Mouse (Mus musculus) midbrain, embryonic 16.5 days (tissue): Measurements from ENCODE around the gene Lctl. TPM values are rescaled to one million over a fixed set of nuclear protein-coding genes. Genes with fewer than 3 reads are reported as not detected.
A peak's percentile ranks its signal among the peaks of the same experiment; 100 is the strongest.

ENCODE experiments used
- ATAC-seq: fragments of 200-750 bp; cut with Nextera tagmentation; 2 replicates; pipeline ENCODE4 v1.8.0; 2017; ENCODE audit warnings: moderate TSS enrichment
- H3K27ac ChIP-seq: fragments of 300-500 bp; sonication (generic); 2 replicates; pipeline ENCODE4 v1.5.1; 2014; ENCODE audit warnings: mild to moderate bottlenecking, low read length, mixed read lengths
- H3K27me3 ChIP-seq: fragments of 300-500 bp; sonication (generic); 2 replicates; pipeline ENCODE4 v1.6.1; 2014; ENCODE audit warnings: low read depth, low read length, mixed read lengths; ENCODE audit not compliant: control insufficient read depth, insufficient read depth
- H3K36me3 ChIP-seq: fragments of 300-500 bp; sonication (generic); 2 replicates; pipeline ENCODE4 v1.6.1; 2014; ENCODE audit warnings: mild to moderate bottlenecking, low read length, moderate library complexity, mixed read lengths; ENCODE audit not compliant: control insufficient read depth, insufficient read depth
- H3K4me1 ChIP-seq: fragments of 300-500 bp; sonication (generic); 2 replicates; pipeline ENCODE4 v1.6.1; 2014; ENCODE audit warnings: mild to moderate bottlenecking, low read length, mixed read lengths; ENCODE audit not compliant: control insufficient read depth, insufficient read depth
- H3K4me2 ChIP-seq: fragments of 300-500 bp; sonication (generic); 2 replicates; pipeline ENCODE4 v1.6.1; 2014; ENCODE audit warnings: mild to moderate bottlenecking, low read length, mixed read lengths
- H3K4me3 ChIP-seq: fragments of 300-500 bp; sonication (generic); 2 replicates; pipeline ENCODE4 v1.5.1; 2014; ENCODE audit warnings: low read depth, mild to moderate bottlenecking, low read length, moderate library complexity, mixed read lengths
- H3K9ac ChIP-seq: fragments of 300-500 bp; sonication (generic); 2 replicates; pipeline ENCODE4 v1.6.1; 2014; ENCODE audit warnings: low read depth, low read length, mixed read lengths
- H3K9me3 ChIP-seq: fragments of 300-500 bp; sonication (generic); replicated peaks from 2 replicates; pipeline ENCODE4 v1.6.1; 2014; ENCODE audit warnings: mild to moderate bottlenecking, low read length, mixed read lengths; ENCODE audit not compliant: control insufficient read depth, poor library complexity, severe bottlenecking
- WGBS: fragments of 180-500 bp; shearing (Covaris S2); extraction: QIAGEN DNeasy Blood & Tissue Kit; methylation state at CpG from one replicate; pipeline ENCODE4 v1.1.7; 2014; 5-methylcytosine and 5-hydroxymethylcytosine counted together
- polyA plus RNA-seq: library from polyadenylated mRNA; unstranded; fragments of >200 nt; fragmentation: Nextera tagmentation; extraction: Ambion mirVana; gene quantifications from 2 replicates; pipeline ENCODE4 v1.2.1, GENCODE M21; 2015

The Lctl gene
- polyA plus RNA-seq, 1 experiment from 2014 or later = not detected

- Histone ChIP-seq H3K9ac (no peak overlapping the region), H3K36me3 (no peaks in the 10 kb centered on the region), H3K4me3 (peak overlapping the region; percentile 37; the same call in 1 of the 2 replicates), H3K9me3 (no peaks in the 10 kb centered on the region), H3K4me2 (peak overlapping the region; percentile 74), H3K27me3 (peaks cover 14% of the 10 kb centered on the region), H3K27ac (no peak overlapping the region), H3K4me1 (peaks cover 8% of the 10 kb centered on the region)
- WGBS = 40% methylated on average over 7 of the region's 7 CpGs
- ATAC-seq = no peak
Observed at GRCm38 (mm10) chr9:64084231-64084630, 32.7 kb upstream of the Lctl start.

- Histone ChIP-seq H3K36me3 (no peaks in the 10 kb centered on the region), H3K4me1 (peaks cover 8% of the 10 kb centered on the region), H3K4me3 (peak overlapping the region; percentile 37), H3K9me3 (no peaks in the 10 kb centered on the region), H3K4me2 (peak overlapping the region; percentile 74), H3K9ac (peak overlapping the region; percentile 60), H3K27ac (no peak overlapping the region), H3K27me3 (peaks cover 14% of the 10 kb centered on the region)
- ATAC-seq = 0 out of 2 replicates have a peak, but pooled peaks have one; percentile 39
- under 1% methylated on average over 48 of the region's 49 CpGs for WGBS
Observed at GRCm38 (mm10) chr9:64084661-64085399, 32.1 kb upstream of the Lctl start.

- Histone ChIP-seq H3K4me1 (peaks cover 8% of the 10 kb centered on the region), H3K9ac (no peak overlapping the region), H3K9me3 (no peaks in the 10 kb centered on the region), H3K27me3 (peaks cover 14% of the 10 kb centered on the region), H3K27ac (no peak overlapping the region), H3K4me3 (no peak overlapping the region), H3K4me2 (no peak overlapping the region), H3K36me3 (no peaks in the 10 kb centered on the region)
- 60% methylated on average over 2 of the region's 2 CpGs for WGBS
- ATAC-seq = no peak
Observed at GRCm38 (mm10) chr9:64085976-64086375, 31.0 kb upstream of the Lctl start.

GRCm38 (mm10) chr9:64086543-64086942 lies 30.4 kb upstream of the Lctl start:
- H3K27ac ChIP-seq = no peak overlapping the region
- ATAC-seq = no peak
- no peaks in the 10 kb centered on the region for H3K36me3 ChIP-seq

GRCm38 (mm10) chr9:64087461-64088235 lies 29.3 kb upstream of the Lctl start:
- Histone ChIP-seq H3K27me3 (peaks cover 14% of the 10 kb centered on the region), H3K4me2 (no peak overlapping the region), H3K36me3 (no peaks in the 10 kb centered on the region), H3K4me1 (peaks cover 8% of the 10 kb centered on the region), H3K9ac (no peak overlapping the region), H3K9me3 (no peaks in the 10 kb centered on the region), H3K4me3 (no peak overlapping the region), H3K27ac (no peak overlapping the region)
- ATAC-seq = no peak
- 44% methylated on average over 5 of the region's 5 CpGs for whole genome bisulfite sequencing

More at GRCm38 (mm10) chr9:64086543-64086942, 30.4 kb upstream of the Lctl start:
- no peak overlapping the region for H3K9ac ChIP-seq
- H3K27me3 ChIP-seq = peaks cover 14% of the 10 kb centered on the region
- H3K9me3 ChIP-seq = no peaks in the 10 kb centered on the region
- H3K4me2 ChIP-seq = no peak overlapping the region
- H3K4me3 ChIP-seq = no peak overlapping the region
- WGBS = 82% methylated on average over 6 of the region's 6 CpGs
- H3K4me1 ChIP-seq = peaks cover 8% of the 10 kb centered on the region

- no peak for ATAC-seq
- Histone ChIP-seq H3K27ac (no peak overlapping the region), H3K9me3 (no peaks in the 10 kb centered on the region), H3K36me3 (no peaks in the 10 kb centered on the region), H3K9ac (no peak overlapping the region), H3K4me3 (no peak overlapping the region), H3K4me2 (no peak overlapping the region), H3K4me1 (peaks cover 8% of the 10 kb centered on the region), H3K27me3 (peaks cover 12% of the 10 kb centered on the region)
- 92% methylated on average over 7 of the region's 7 CpGs for WGBS
Observed at GRCm38 (mm10) chr9:64088346-64088745, 28.6 kb upstream of the Lctl start.

- Histone ChIP-seq H3K9me3 (no peaks in the 10 kb centered on the region), H3K4me2 (no peak overlapping the region), H3K4me1 (peaks cover 8% of the 10 kb centered on the region), H3K4me3 (no peak overlapping the region), H3K27me3 (peaks cover 8% of the 10 kb centered on the region; the same call in 1 of the 2 replicates), H3K9ac (no peak overlapping the region), H3K27ac (no peak overlapping the region), H3K36me3 (no peaks in the 10 kb centered on the region)
- WGBS = 67% methylated on average over 12 of the region's 12 CpGs
- ATAC-seq = peak; percentile 21; the same call in 1 of the 2 replicates
Observed at GRCm38 (mm10) chr9:64089004-64089403, 27.9 kb upstream of the Lctl start.

- Histone ChIP-seq H3K4me3 (no peak overlapping the region), H3K36me3 (no peaks in the 10 kb centered on the region), H3K4me2 (no peak overlapping the region), H3K9ac (no peak overlapping the region), H3K27me3 (no peaks in the 10 kb centered on the region), H3K9me3 (no peaks in the 10 kb centered on the region), H3K4me1 (no peaks in the 10 kb centered on the region), H3K27ac (no peak overlapping the region)
- WGBS = 55% methylated on average over 11 of the region's 11 CpGs
- no peak for ATAC-seq
Observed at GRCm38 (mm10) chr9:64094083-64094482, 22.9 kb upstream of the Lctl start.

GRCm38 (mm10) chr9:64098282-64098681 lies 18.7 kb upstream of the Lctl start:
- Histone ChIP-seq H3K36me3 (no peaks in the 10 kb centered on the region), H3K9ac (no peak overlapping the region), H3K27me3 (no peaks in the 10 kb centered on the region), H3K9me3 (no peaks in the 10 kb centered on the region), H3K4me1 (no peaks in the 10 kb centered on the region), H3K4me2 (no peak overlapping the region), H3K4me3 (no peak overlapping the region), H3K27ac (no peak overlapping the region)
- ATAC-seq = no peak
- WGBS = 57% methylated on average over 4 of the region's 4 CpGs
